Mouse (Mus musculus): ENCODE results near the gene Dnmt3a.

DNA sequence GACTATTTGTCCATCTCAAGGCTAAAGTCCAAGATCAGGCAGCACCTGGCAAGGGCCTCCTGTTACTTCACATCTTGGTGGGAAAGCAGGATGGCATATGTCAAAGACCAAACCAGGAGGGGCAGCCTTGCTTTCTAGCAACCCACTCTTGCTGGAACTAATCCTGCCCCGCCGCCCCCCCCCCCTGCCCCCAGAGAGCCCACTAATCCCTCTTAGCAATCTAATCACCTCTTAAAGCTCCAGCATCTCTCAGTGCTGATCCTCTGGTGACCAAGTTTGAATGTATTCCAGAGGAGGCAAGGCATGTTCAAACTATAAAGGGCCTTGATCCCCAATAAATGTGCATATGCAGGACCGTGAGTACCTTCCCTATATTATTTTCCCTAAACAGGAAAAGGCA is 18.8 kb upstream of the Dnmt3a start:
- TF ChIP-seq CTCF (IDR thresholded peaks at IDR 0.05; ENCODE audit: low read depth): no peak
- TF ChIP-seq EP300 (IDR thresholded peaks at IDR 0.05; ENCODE audit: low read depth): no peak
